Comparison of ENCODE assay signal across 9 mouse cellular contexts in genomic region chr4:102432040-102432782, GRCm38 (mm10).
A peak's percentile ranks its signal among the peaks of the same experiment; 100 is the strongest.
DNase-seq lines count a peak whose midpoint lies in the region; ATAC-seq and TF ChIP-seq lines count a peak whose summit lies in the region.
"Had no signal": no experiment of that assay in that cellular context is flagged by ENCODE, and none has a peak within 500 bp of the region (broad histone marks: within the 10 kb centered on the region; RNA-seq: fewer than 3 reads in every experiment).

No protein-coding gene starts in this region.

- ATAC-seq in forebrain, embryonic 15.5 days (replicated peaks): no peak
- no peak for ATAC-seq in forebrain, embryonic 13.5 days
- no peak for ATAC-seq in liver, embryonic 11.5 days (replicated peaks; ENCODE audit: low FRiP score)
- ATAC-seq in erythroid progenitor cell, adult 5-6 weeks (replicated peaks; ENCODE audit: low FRiP score, poor library complexity, severe bottlenecking): no peak

- H3K9me3 ChIP-seq in forebrain, embryonic 15.5 days: no peaks in the 10 kb centered on the region
- no peaks in the 10 kb centered on the region for H3K9me3 ChIP-seq in forebrain, embryonic 13.5 days (replicated peaks)
- no peaks in the 10 kb centered on the region for H3K9me3 ChIP-seq in liver, embryonic 11.5 days (ENCODE audit: control insufficient read depth, low read length)

- H3K4me2 ChIP-seq in forebrain, embryonic 15.5 days (replicated peaks): no peak overlapping the region
- H3K4me2 ChIP-seq in forebrain, embryonic 13.5 days: no peak overlapping the region
- H3K4me2 ChIP-seq in liver, embryonic 11.5 days: no peak overlapping the region
- peak overlapping the region; percentile 73 for H3K4me2 ChIP-seq in myocyte (ENCODE audit: low read depth)

- H3ac ChIP-seq in myocyte (ENCODE audit: control insufficient read depth, insufficient read length): no peak overlapping the region

- 22% methylated on average over 9 of the region's 9 CpGs for WGBS in forebrain, embryonic 15.5 days
- 33% methylated on average over 9 of the region's 9 CpGs for WGBS in forebrain, embryonic 13.5 days
- 36% methylated on average over 9 of the region's 9 CpGs for WGBS in liver, adult 2 months
- WGBS in liver, embryonic 11.5 days: 56% methylated on average over 9 of the region's 9 CpGs

- DNase-seq in liver, adult 2 months (ENCODE audit: extremely low read depth, low read depth, low spot score): peak; percentile 71
- no peak for DNase-seq in liver, embryonic 11.5 days (ENCODE audit: low spot score)
- peak; percentile 30 to 45 for DNase-seq in cerebellum, postnatal 25 days
- no peak for DNase-seq in spleen, postnatal 10 days (ENCODE audit: low spot score in 2 of 2)
- DNase-seq: left cerebral cortex, postnatal 4 days had no signal

- peak overlapping the region; percentile 54 for H3K27ac ChIP-seq in forebrain, embryonic 15.5 days (replicated peaks)
- no peak overlapping the region for H3K27ac ChIP-seq in forebrain, embryonic 13.5 days
- H3K27ac ChIP-seq in liver, adult 2 months (replicated peaks; ENCODE audit: insufficient read depth, low read depth, low read length): no peak overlapping the region
- H3K27ac ChIP-seq in liver, embryonic 11.5 days (ENCODE audit: low read depth, low read length): no peak overlapping the region

- no peaks in the 10 kb centered on the region for H3K36me3 ChIP-seq in forebrain, embryonic 15.5 days
- no peaks in the 10 kb centered on the region for H3K36me3 ChIP-seq in forebrain, embryonic 13.5 days (ENCODE audit: poor library complexity, severe bottlenecking)
- no peaks in the 10 kb centered on the region for H3K36me3 ChIP-seq in liver, adult 2 months (ENCODE audit: control insufficient read depth, insufficient read depth, low read length)
- H3K36me3 ChIP-seq in liver, embryonic 11.5 days (ENCODE audit: control insufficient read depth, insufficient read depth, low read length): no peaks in the 10 kb centered on the region
- no peaks in the 10 kb centered on the region for H3K36me3 ChIP-seq in myocyte (ENCODE audit: control insufficient read depth, insufficient read depth)

- H3K27me3 ChIP-seq in forebrain, embryonic 15.5 days: no peaks in the 10 kb centered on the region
- no peaks in the 10 kb centered on the region for H3K27me3 ChIP-seq in forebrain, embryonic 13.5 days
- H3K27me3 ChIP-seq in liver, adult 2 months (ENCODE audit: control insufficient read depth, insufficient read depth, low read length): peaks cover 2% of the 10 kb centered on the region; the same call in 1 of the 2 replicates
- H3K27me3 ChIP-seq in liver, embryonic 11.5 days (replicated peaks; ENCODE audit: control insufficient read depth, insufficient read depth, low read length): no peaks in the 10 kb centered on the region
- H3K27me3 ChIP-seq in myocyte (ENCODE audit: control insufficient read depth, insufficient read depth, insufficient read length): no peaks in the 10 kb centered on the region

- no peak overlapping the region for H3K9ac ChIP-seq in forebrain, embryonic 15.5 days (replicated peaks)
- H3K9ac ChIP-seq in forebrain, embryonic 13.5 days: no peak overlapping the region
- H3K9ac ChIP-seq in liver, adult 2 months (ENCODE audit: low read depth, low read length): no peak overlapping the region
- no peak overlapping the region for H3K9ac ChIP-seq in liver, embryonic 11.5 days (ENCODE audit: low read depth, low read length)

- TF ChIP-seq POLR2A in liver, adult 2 months (IDR thresholded peaks at IDR 0.05; ENCODE audit: extremely low read depth, insufficient read depth, low read length): no peak
- no peak for TF ChIP-seq POLR2A in myocyte (IDR thresholded peaks at IDR 0.05; ENCODE audit: insufficient read length, low read depth)

- no peak for TF ChIP-seq CTCF in liver, adult 2 months (IDR thresholded peaks at IDR 0.05; ENCODE audit: low read depth, low read length)

- peaks cover 22% of the 10 kb centered on the region for H3K4me1 ChIP-seq in forebrain, embryonic 15.5 days
- peaks cover 18% of the 10 kb centered on the region for H3K4me1 ChIP-seq in forebrain, embryonic 13.5 days
- 0 out of 2 replicates have a peak, but pooled peaks cover 2% of the 10 kb centered on the region for H3K4me1 ChIP-seq in liver, adult 2 months (ENCODE audit: control insufficient read depth, insufficient read depth, low read length)
- no peaks in the 10 kb centered on the region for H3K4me1 ChIP-seq in liver, embryonic 11.5 days (replicated peaks; ENCODE audit: control insufficient read depth, insufficient read depth, low read length)

- H3K79me2 ChIP-seq in liver, adult 2 months (ENCODE audit: control insufficient read depth, insufficient read depth, low read length): no peaks in the 10 kb centered on the region
- H3K79me2 ChIP-seq in myocyte (ENCODE audit: control insufficient read depth, insufficient read depth): no peaks in the 10 kb centered on the region

- H3K4me3 ChIP-seq in forebrain, embryonic 15.5 days: no peak overlapping the region
- H3K4me3 ChIP-seq in forebrain, embryonic 13.5 days: no peak overlapping the region
- no peak overlapping the region for H3K4me3 ChIP-seq in liver, adult 2 months (ENCODE audit: insufficient read depth, low read depth, low read length)
- no peak overlapping the region for H3K4me3 ChIP-seq in liver, embryonic 11.5 days (ENCODE audit: low read depth, low read length)
- no peak overlapping the region for H3K4me3 ChIP-seq in myocyte

TF ChIP-seq in myocyte, 11 proteins besides CTCF, POLR2A, EP300 and RAD21:
- TF ChIP-seq POLR2AphosphoS2 (IDR thresholded peaks at IDR 0.05; ENCODE audit: insufficient read length, low read depth): no peak
- TF ChIP-seq REST (IDR thresholded peaks at IDR 0.05; ENCODE audit: insufficient read depth, insufficient read length): no peak
- no peak for TF ChIP-seq USF1 (IDR thresholded peaks at IDR 0.05; ENCODE audit: low read depth)
- TF ChIP-seq MYOD1 (IDR thresholded peaks at IDR 0.05; ENCODE audit: control insufficient read depth in 1 of 3, insufficient read length in 2 of 3, low read depth in 2 of 3): peak; percentile 98
- TF ChIP-seq E2F4 (IDR thresholded peaks at IDR 0.05; ENCODE audit: insufficient read depth): no peak
- TF ChIP-seq SRF (IDR thresholded peaks at IDR 0.05; ENCODE audit: control insufficient read depth, insufficient read length, low read depth): no peak
- peak in 2 of 3 experiments; percentile 68 to 91 for TF ChIP-seq MYOG (IDR thresholded peaks at IDR 0.05; ENCODE audit: control insufficient read depth in 1 of 3, insufficient read depth in 1 of 3, insufficient read length in 2 of 3, low read depth in 2 of 3)
- peak; percentile 92 for TF ChIP-seq TCF12 (IDR thresholded peaks at IDR 0.05; ENCODE audit: insufficient read depth, poor library complexity, severe bottlenecking)
- TF ChIP-seq MAX (IDR thresholded peaks at IDR 0.05; ENCODE audit: low read depth): no peak
- TF ChIP-seq TCF3 (IDR thresholded peaks at IDR 0.05; ENCODE audit: insufficient read length, low read depth): peak; percentile 31
- peak; percentile 74; the same call in 1 of the 2 replicates for TF ChIP-seq CEBPB (IDR thresholded peaks at IDR 0.05; ENCODE audit: insufficient read depth, poor library complexity, severe bottlenecking)

Comparison
In these comparisons a context has a peak if more than half of its experiments do, and no peak if none do; other contexts are left out.
1. DNase-seq: peak in liver, adult 2 months (single experiment) and cerebellum, postnatal 25 days (2 of 2); none in liver, embryonic 11.5 days (single experiment) and spleen, postnatal 10 days (0 of 2).